Mouse (Mus musculus): ENCODE measurements at regions not wholly inside any gene's neighbourhood (a gene's known extent, or its start where the extent isn't known, plus 50 kb on each side); places are given as distances from the start of the nearest gene placed in this dataset.
A peak's percentile ranks its signal among the peaks of the same experiment; 100 is the strongest.
"Not testable (repeated sequence)": the region's sequence is repeated elsewhere in the genome, so short reads cannot be mapped to it uniquely, and the experiment has no call there.

- no peak for DNase-seq (ENCODE audit: low spot score in 2 of 2)
Measured at GRCm38 (mm10) chr11:92228855-92229254, 651.5 kb upstream of the Kif2b start.

- no peak for DNase-seq (ENCODE audit: low spot score in 2 of 2)
Measured at GRCm38 (mm10) chr11:92208980-92209548, 631.7 kb upstream of the Kif2b start.

GRCm38 (mm10) chr11:92178393-92178792, 601.0 kb upstream of the Kif2b start:
- not testable (repeated sequence) for DNase-seq (ENCODE audit: low spot score in 2 of 2)

- DNase-seq (ENCODE audit: low spot score in 2 of 2), result no peak
Measured at GRCm38 (mm10) chr11:92153124-92153523, 575.8 kb upstream of the Kif2b start.

GRCm38 (mm10) chr11:92135677-92136076, 558.3 kb upstream of the Kif2b start:
- no peak for DNase-seq (ENCODE audit: low spot score in 2 of 2)

GRCm38 (mm10) chr11:92134891-92135590, 557.7 kb upstream of the Kif2b start:
- no peak for DNase-seq (ENCODE audit: low spot score in 2 of 2)

GRCm38 (mm10) chr11:92084766-92085165, 507.4 kb upstream of the Kif2b start:
- DNase-seq (ENCODE audit: low spot score in 2 of 2), result peak in 1 of 2 experiments; percentile 2

GRCm38 (mm10) chr11:92041695-92042094, 464.3 kb upstream of the Kif2b start:
- DNase-seq (ENCODE audit: low spot score in 2 of 2), result no peak

- DNase-seq (ENCODE audit: low spot score in 2 of 2), result no peak
Measured at GRCm38 (mm10) chr11:92040161-92040560, 462.8 kb upstream of the Kif2b start.

- DNase-seq (ENCODE audit: low spot score in 2 of 2), result no peak
Measured at GRCm38 (mm10) chr11:92018419-92018818, 441.1 kb upstream of the Kif2b start.

- peak; percentile 8 to 11 for DNase-seq (ENCODE audit: low spot score in 2 of 2)
Measured at GRCm38 (mm10) chr11:92011284-92011683, 433.9 kb upstream of the Kif2b start.

- peak; percentile 2 to 15 for DNase-seq (ENCODE audit: low spot score in 2 of 2)
Measured at GRCm38 (mm10) chr11:91995524-91995923, 418.2 kb upstream of the Kif2b start.

- DNase-seq (ENCODE audit: low spot score in 2 of 2), result no peak
Measured at GRCm38 (mm10) chr11:91969531-91969930, 392.2 kb upstream of the Kif2b start.

- no peak for DNase-seq (ENCODE audit: low spot score in 2 of 2)
Measured at GRCm38 (mm10) chr11:91944336-91944735, 367.0 kb upstream of the Kif2b start.

Measured in left cerebral cortex, adult 9 months (tissue).